8 mouse cellular contexts compared by ENCODE assay signal in the genomic region with DNA sequence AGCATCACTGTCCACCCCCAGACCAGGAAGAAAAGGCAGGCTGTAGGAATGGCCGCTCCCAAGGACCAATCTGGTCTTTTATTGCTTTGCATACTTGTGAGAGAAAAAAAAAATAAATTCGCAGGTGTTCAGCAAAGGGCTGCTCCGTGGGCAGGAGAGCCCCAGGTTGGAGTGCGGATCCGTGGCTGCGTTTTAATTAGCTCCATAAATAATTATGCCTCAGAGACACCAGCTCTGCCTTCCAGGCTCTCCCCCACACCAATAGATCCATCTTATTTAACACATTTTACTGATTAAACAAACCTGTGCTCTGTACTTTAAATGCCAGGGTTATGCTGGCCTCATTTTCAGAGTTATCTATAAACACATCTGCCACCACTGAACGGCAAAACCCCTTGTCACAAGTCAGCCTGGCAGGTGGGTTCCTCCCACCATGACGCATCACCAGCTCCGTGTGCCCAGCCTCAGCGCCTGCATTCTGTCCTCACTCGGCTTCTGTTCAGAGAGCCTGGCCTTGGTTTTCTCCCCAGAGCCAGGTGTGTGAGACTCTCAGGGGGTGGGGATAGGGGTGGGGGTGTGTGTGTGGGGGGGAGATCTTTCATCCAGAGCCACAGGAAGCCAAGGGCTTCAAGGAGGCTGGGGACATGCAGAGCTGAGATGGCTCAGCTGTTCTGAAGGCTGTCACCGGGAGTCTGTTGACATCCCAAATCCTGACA.
DNase-seq lines count a peak whose midpoint lies in the region; ATAC-seq and TF ChIP-seq lines count a peak whose summit lies in the region.

No protein-coding gene starts in this region.

- H3K36me3 ChIP-seq in hindbrain, embryonic 16.5 days (ENCODE audit: control insufficient read depth, insufficient read depth, low read length): no peaks in the 10 kb centered on the region
- H3K36me3 ChIP-seq in midbrain, embryonic 15.5 days (replicated peaks): no peaks in the 10 kb centered on the region

- peak; percentile 14 to 21 for DNase-seq in left cerebral cortex, postnatal 36 days (ENCODE audit: low spot score in 2 of 2)
- no peak for DNase-seq in left cerebral cortex, postnatal 14 days (ENCODE audit: low spot score in 2 of 2)
- no peak for DNase-seq in gastrocnemius, postnatal 36 days
- DNase-seq in cerebellum, postnatal 36 days: no peak

- H3K9ac ChIP-seq in hindbrain, embryonic 16.5 days (ENCODE audit: low read depth, low read length): peak overlapping the region; percentile 30
- H3K9ac ChIP-seq in midbrain, embryonic 15.5 days: no peak overlapping the region; the same call in 1 of the 2 replicates

- H3K4me3 ChIP-seq in embryonic fibroblast, embryonic 13.5 days (ENCODE audit: insufficient read depth, low read length): 0 out of 2 replicates have a peak overlapping the region, but pooled peaks have one; percentile 49
- H3K4me3 ChIP-seq in hindbrain, embryonic 16.5 days (ENCODE audit: low read length): no peak overlapping the region
- H3K4me3 ChIP-seq in midbrain, embryonic 15.5 days: peak overlapping the region; percentile 35

- peak overlapping the region; percentile 62 for H3K4me2 ChIP-seq in hindbrain, embryonic 16.5 days (ENCODE audit: low read length)
- H3K4me2 ChIP-seq in midbrain, embryonic 15.5 days: peak overlapping the region; percentile 59

- no peaks in the 10 kb centered on the region for H3K27me3 ChIP-seq in hindbrain, embryonic 16.5 days (replicated peaks; ENCODE audit: control insufficient read depth, insufficient read depth, low read length)
- no peaks in the 10 kb centered on the region for H3K27me3 ChIP-seq in midbrain, embryonic 15.5 days (replicated peaks)

- TF ChIP-seq CTCF in embryonic fibroblast, embryonic 13.5 days (IDR thresholded peaks at IDR 0.05; ENCODE audit: borderline replicate concordance, insufficient read depth, low read length): no peak

- no peak overlapping the region for H3K27ac ChIP-seq in embryonic fibroblast, embryonic 13.5 days (ENCODE audit: insufficient read depth, low read length)
- peak overlapping the region; percentile 23 for H3K27ac ChIP-seq in hindbrain, embryonic 16.5 days (ENCODE audit: low read depth, low read length)
- H3K27ac ChIP-seq in midbrain, embryonic 15.5 days: peak overlapping the region; percentile 59

- ATAC-seq in hindbrain, embryonic 16.5 days: peak; percentile 53
- peak; percentile 65 for ATAC-seq in midbrain, embryonic 15.5 days (replicated peaks)
- ATAC-seq in granulocyte monocyte progenitor cell, adult 5-6 weeks (replicated peaks; ENCODE audit: poor library complexity, severe bottlenecking): no peak

- no peak for TF ChIP-seq POLR2A in embryonic fibroblast, embryonic 13.5 days (IDR thresholded peaks at IDR 0.05; ENCODE audit: low read depth, low read length)

- WGBS in hindbrain, embryonic 16.5 days: 11% methylated on average over 12 of the region's 12 CpGs
- 9% methylated on average over 12 of the region's 12 CpGs for WGBS in midbrain, embryonic 15.5 days

- H3K9me3 ChIP-seq in hindbrain, embryonic 16.5 days (ENCODE audit: control insufficient read depth, low read length): no peaks in the 10 kb centered on the region
- H3K9me3 ChIP-seq in midbrain, embryonic 15.5 days: no peaks in the 10 kb centered on the region

- intact Hi-C loops in left cerebral cortex, postnatal 36 days (cut with DNase I): no loop called here
- intact Hi-C loops in left cerebral cortex, postnatal 14 days (cut with DNase I): no loop called here
- intact Hi-C loops in gastrocnemius, postnatal 36 days (cut with DNase I): no loop called here

- no peaks in the 10 kb centered on the region for H3K4me1 ChIP-seq in embryonic fibroblast, embryonic 13.5 days (ENCODE audit: control insufficient read depth, insufficient read depth, low read length)
- H3K4me1 ChIP-seq in hindbrain, embryonic 16.5 days (ENCODE audit: control insufficient read depth, insufficient read depth, low read depth, low read length): peaks cover 29% of the 10 kb centered on the region
- H3K4me1 ChIP-seq in midbrain, embryonic 15.5 days: peaks cover 44% of the 10 kb centered on the region

Comparison
In these comparisons a context has a peak if more than half of its experiments do, and no peak if none do; other contexts are left out.
1. DNase-seq: peak in left cerebral cortex, postnatal 36 days (2 of 2); none in left cerebral cortex, postnatal 14 days (0 of 2), gastrocnemius, postnatal 36 days (0 of 2) and cerebellum, postnatal 36 days (0 of 2).